Mouse (Mus musculus) cortical plate, adult 2 months (tissue): ENCODE results near the gene Fkbp1a.

Experiments
- CTCF ChIP-seq: fragments of 200-500 bp; IDR thresholded peaks from 2 replicates; pipeline ENCODE4 v1.5.1; 2011; ENCODE audit warnings: mild to moderate bottlenecking, control low read depth, low read length; ENCODE audit not compliant: insufficient read depth; ENCODE audit errors: extremely low read depth
- POLR2A ChIP-seq: fragments of 200-500 bp; IDR thresholded peaks from 2 replicates; pipeline ENCODE4 v1.6.1; 2011; ENCODE audit warnings: mild to moderate bottlenecking, low read length, control low read depth; ENCODE audit not compliant: insufficient read depth; ENCODE audit errors: extremely low read depth

DNA sequence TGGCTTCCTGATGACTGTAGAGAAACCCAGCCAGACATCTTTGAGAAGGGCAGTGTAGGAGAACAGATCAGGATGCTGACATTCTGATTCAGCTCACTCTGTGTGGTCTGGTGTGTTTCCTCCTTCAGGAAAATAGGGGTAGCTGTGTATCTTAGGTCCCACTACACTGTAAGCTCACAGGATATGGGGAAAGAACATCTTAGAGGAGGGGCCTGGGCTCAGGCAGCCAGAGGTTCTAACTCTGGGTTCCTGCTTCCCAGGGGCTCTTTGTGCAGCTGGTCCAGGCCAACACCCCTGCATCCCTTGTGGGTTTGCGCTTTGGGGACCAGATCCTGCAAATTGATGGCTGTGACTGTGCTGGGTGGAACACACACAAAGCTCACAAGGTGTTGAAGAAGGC lies 44.5 kb downstream of the Fkbp1a start:
- no peak for TF ChIP-seq POLR2A
- no peak for TF ChIP-seq CTCF
